Mouse (Mus musculus): Measurements from ENCODE around the gene I0C0044D17Rik. TPM values are rescaled to one million over a fixed set of nuclear protein-coding genes. Genes with fewer than 3 reads are reported as not detected.

The I0C0044D17Rik gene
- polyA plus RNA-seq, 1 experiment from 2014 or later = not detected

- Histone ChIP-seq H3K36me3 (no peaks in the 10 kb centered on the region), H3K27me3 (no peaks in the 10 kb centered on the region), H3K4me1 (peaks cover 29% of the 10 kb centered on the region), H3K4me2 (replicated peaks) (no peak overlapping the region), H3K27ac (replicated peaks) (peak overlapping the region; percentile 55), H3K9me3 (replicated peaks) (no peaks in the 10 kb centered on the region), H3K4me3 (replicated peaks) (no peak overlapping the region), H3K9ac (no peak overlapping the region)
- 46% methylated on average over 11 of the region's 11 CpGs for WGBS
- 0 out of 2 replicates have a peak, but pooled peaks have one; percentile 50 for ATAC-seq (ENCODE audit: insufficient number of reproducible peaks, low FRiP score, low TSS enrichment, low read depth)
Measured at GRCm38 (mm10) chr4:98796591-98797341, 26.9 kb downstream of the I0C0044D17Rik start.

DNA sequence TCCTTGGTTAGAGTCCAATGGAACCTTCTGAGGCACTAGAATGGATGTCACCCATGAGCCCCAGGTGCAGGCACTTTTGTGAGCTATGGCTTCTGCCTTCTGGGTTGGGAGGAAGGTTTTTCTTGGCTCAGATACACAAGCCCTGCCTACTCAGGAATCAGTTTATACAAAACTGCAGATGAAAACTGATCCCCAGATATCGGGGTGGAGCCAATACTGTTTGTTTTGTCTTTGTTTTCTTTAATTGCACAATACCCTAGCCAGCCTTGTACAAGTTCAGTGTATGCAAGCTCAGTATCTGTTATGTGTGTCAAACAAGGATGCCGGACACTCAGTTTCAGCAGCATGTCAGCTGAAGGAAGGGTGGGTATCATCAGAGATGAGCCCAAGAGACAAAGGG lies 28.4 kb downstream of the I0C0044D17Rik start:
- Histone ChIP-seq H3K4me3 (replicated peaks) (no peak overlapping the region), H3K36me3 (no peaks in the 10 kb centered on the region), H3K9ac (no peak overlapping the region), H3K27ac (replicated peaks) (no peak overlapping the region), H3K4me2 (replicated peaks) (no peak overlapping the region), H3K27me3 (no peaks in the 10 kb centered on the region), H3K9me3 (replicated peaks) (no peaks in the 10 kb centered on the region), H3K4me1 (peaks cover 23% of the 10 kb centered on the region)
- no peak for ATAC-seq (ENCODE audit: insufficient number of reproducible peaks, low FRiP score, low TSS enrichment, low read depth)
- WGBS = 77% methylated on average over 2 of the region's 2 CpGs

- Histone ChIP-seq H3K27ac (replicated peaks) (no peak overlapping the region), H3K9me3 (replicated peaks) (no peaks in the 10 kb centered on the region), H3K36me3 (no peaks in the 10 kb centered on the region), H3K4me2 (replicated peaks) (no peak overlapping the region), H3K27me3 (no peaks in the 10 kb centered on the region), H3K9ac (no peak overlapping the region), H3K4me1 (peaks cover 40% of the 10 kb centered on the region), H3K4me3 (replicated peaks) (no peak overlapping the region)
- 89% methylated on average over 9 of the region's 9 CpGs for WGBS
- ATAC-seq (ENCODE audit: insufficient number of reproducible peaks, low FRiP score, low TSS enrichment, low read depth) = no peak
Measured at GRCm38 (mm10) chr4:98793486-98793885, 30.2 kb downstream of the I0C0044D17Rik start.

- Histone ChIP-seq H3K9me3 (replicated peaks) (no peaks in the 10 kb centered on the region), H3K27ac (replicated peaks) (no peak overlapping the region), H3K4me1 (peaks cover 24% of the 10 kb centered on the region), H3K27me3 (no peaks in the 10 kb centered on the region), H3K4me2 (replicated peaks) (no peak overlapping the region), H3K9ac (no peak overlapping the region), H3K4me3 (replicated peaks) (no peak overlapping the region), H3K36me3 (no peaks in the 10 kb centered on the region)
- no peak for ATAC-seq (ENCODE audit: insufficient number of reproducible peaks, low FRiP score, low TSS enrichment, low read depth)
- 61% methylated on average over 1 of the region's 1 CpGs for WGBS
Measured at GRCm38 (mm10) chr4:98790721-98791120, 32.9 kb downstream of the I0C0044D17Rik start.

GRCm38 (mm10) chr4:98789861-98790311 lies 33.8 kb downstream of the I0C0044D17Rik start:
- Histone ChIP-seq H3K27ac (replicated peaks) (peak overlapping the region; percentile 72), H3K9me3 (replicated peaks) (no peaks in the 10 kb centered on the region), H3K4me3 (replicated peaks) (peak overlapping the region; percentile 22), H3K9ac (no peak overlapping the region), H3K27me3 (no peaks in the 10 kb centered on the region), H3K4me1 (peaks cover 24% of the 10 kb centered on the region), H3K36me3 (no peaks in the 10 kb centered on the region), H3K4me2 (replicated peaks) (peak overlapping the region; percentile 40)
- WGBS = 5% methylated on average over 10 of the region's 10 CpGs
- ATAC-seq (ENCODE audit: insufficient number of reproducible peaks, low FRiP score, low TSS enrichment, low read depth) = no peak

DNA sequence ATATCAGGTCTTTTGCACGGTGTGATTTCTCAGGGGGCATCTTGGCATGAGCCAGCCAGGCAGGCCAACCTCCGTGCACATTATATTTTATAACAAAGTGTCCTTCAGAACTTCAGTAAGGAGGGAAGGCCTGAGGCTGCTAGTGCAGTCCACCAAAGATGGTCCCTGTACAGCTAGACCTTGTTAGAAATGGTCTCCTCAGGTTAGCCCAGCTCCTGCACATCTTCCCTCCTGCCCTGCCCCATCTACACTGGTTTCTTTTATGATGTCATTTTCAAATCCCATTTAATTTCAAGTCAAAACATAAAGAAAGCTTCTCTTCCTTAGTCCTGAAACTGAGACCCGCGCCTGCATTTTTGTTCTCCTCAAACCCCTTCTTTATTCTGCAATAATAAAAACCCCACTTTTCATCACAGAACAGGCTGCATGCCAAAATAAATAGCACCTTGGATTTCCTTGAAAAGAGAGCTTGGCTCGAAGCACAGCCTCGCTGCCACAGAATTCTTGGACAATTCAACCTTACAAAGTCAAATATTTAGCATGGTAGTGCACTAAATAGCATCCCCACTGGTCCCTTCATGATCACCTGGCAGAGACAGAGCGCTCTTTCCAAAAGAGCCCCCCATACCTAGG lies 34.4 kb downstream of the I0C0044D17Rik start:
- no peak for ATAC-seq (ENCODE audit: insufficient number of reproducible peaks, low FRiP score, low TSS enrichment, low read depth)
- H3K9me3 ChIP-seq (replicated peaks) = no peaks in the 10 kb centered on the region
- no peaks in the 10 kb centered on the region for H3K27me3 ChIP-seq
- no peaks in the 10 kb centered on the region for H3K36me3 ChIP-seq
- peaks cover 24% of the 10 kb centered on the region for H3K4me1 ChIP-seq
- H3K27ac ChIP-seq (replicated peaks) = peak overlapping the region; percentile 72
- WGBS = 47% methylated on average over 7 of the region's 7 CpGs
- no peak overlapping the region for H3K9ac ChIP-seq
- H3K4me3 ChIP-seq (replicated peaks) = peak overlapping the region; percentile 22
- peak overlapping the region; percentile 40 for H3K4me2 ChIP-seq (replicated peaks)

- H3K27ac ChIP-seq (replicated peaks) = no peak overlapping the region
- H3K4me3 ChIP-seq (replicated peaks) = no peak overlapping the region
- WGBS = 51% methylated on average over 3 of the region's 3 CpGs
- H3K36me3 ChIP-seq = peaks cover 2% of the 10 kb centered on the region; the same call in 1 of the 2 replicates
- no peaks in the 10 kb centered on the region for H3K27me3 ChIP-seq
- no peak overlapping the region for H3K9ac ChIP-seq
- no peak for ATAC-seq (ENCODE audit: insufficient number of reproducible peaks, low FRiP score, low TSS enrichment, low read depth)
- peaks cover 24% of the 10 kb centered on the region for H3K4me1 ChIP-seq
- H3K9me3 ChIP-seq (replicated peaks) = no peaks in the 10 kb centered on the region
- no peak overlapping the region for H3K4me2 ChIP-seq (replicated peaks)
Measured at GRCm38 (mm10) chr4:98786281-98786680, 37.4 kb downstream of the I0C0044D17Rik start.

- no peak for ATAC-seq (ENCODE audit: insufficient number of reproducible peaks, low FRiP score, low TSS enrichment, low read depth)
- peaks cover 23% of the 10 kb centered on the region for H3K4me1 ChIP-seq
- no peak overlapping the region for H3K9ac ChIP-seq
- H3K36me3 ChIP-seq = peaks cover 2% of the 10 kb centered on the region; the same call in 1 of the 2 replicates
- WGBS = 49% methylated on average over 8 of the region's 8 CpGs
- H3K9me3 ChIP-seq (replicated peaks) = no peaks in the 10 kb centered on the region
- no peak overlapping the region for H3K4me3 ChIP-seq (replicated peaks)
- H3K27ac ChIP-seq (replicated peaks) = no peak overlapping the region
- H3K27me3 ChIP-seq = no peaks in the 10 kb centered on the region
- H3K4me2 ChIP-seq (replicated peaks) = no peak overlapping the region
Measured at GRCm38 (mm10) chr4:98785851-98786250, 37.8 kb downstream of the I0C0044D17Rik start.

DNA sequence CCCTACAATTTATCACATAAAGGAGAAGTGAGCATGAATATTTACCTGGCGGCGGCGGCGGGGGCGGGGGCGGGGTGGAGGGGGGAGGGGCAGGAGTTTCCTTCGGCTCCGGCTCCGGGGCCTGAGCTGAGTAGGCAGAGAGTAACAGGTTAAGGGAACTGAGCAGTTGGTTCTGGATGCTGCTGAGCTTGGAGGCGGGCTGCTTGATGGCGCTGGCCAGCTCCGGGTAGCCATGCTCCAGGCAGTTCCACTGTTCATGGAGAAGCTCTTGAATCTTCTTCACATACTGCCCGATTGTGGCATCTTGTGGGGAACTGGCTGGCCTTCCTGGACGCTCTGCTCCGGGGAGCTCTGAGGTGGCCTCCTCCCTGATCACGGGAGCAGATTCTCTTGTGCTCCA lies 45.4 kb downstream of the I0C0044D17Rik start:
- 20% methylated on average over 16 of the region's 16 CpGs for WGBS
- Histone ChIP-seq H3K27ac (replicated peaks) (no peak overlapping the region), H3K9me3 (replicated peaks) (no peaks in the 10 kb centered on the region), H3K4me2 (replicated peaks) (0 out of 2 replicates have a peak overlapping the region, but pooled peaks have one; percentile 10), H3K4me1 (peaks cover 33% of the 10 kb centered on the region), H3K27me3 (peaks cover 3% of the 10 kb centered on the region; the same call in 1 of the 2 replicates), H3K36me3 (no peaks in the 10 kb centered on the region; the same call in 1 of the 2 replicates), H3K9ac (no peak overlapping the region), H3K4me3 (replicated peaks) (no peak overlapping the region)
- no peak for ATAC-seq (ENCODE audit: insufficient number of reproducible peaks, low FRiP score, low TSS enrichment, low read depth)

GRCm38 (mm10) chr4:98777464-98777863 lies 46.2 kb downstream of the I0C0044D17Rik start:
- no peak for ATAC-seq (ENCODE audit: insufficient number of reproducible peaks, low FRiP score, low TSS enrichment, low read depth)
- no peak overlapping the region for H3K4me3 ChIP-seq (replicated peaks)
- H3K36me3 ChIP-seq = no peaks in the 10 kb centered on the region
- WGBS = 71% methylated on average over 6 of the region's 6 CpGs
- no peak overlapping the region for H3K4me2 ChIP-seq (replicated peaks)
- peaks cover 3% of the 10 kb centered on the region; the same call in 1 of the 2 replicates for H3K27me3 ChIP-seq
- H3K4me1 ChIP-seq = peaks cover 33% of the 10 kb centered on the region
- no peak overlapping the region for H3K9ac ChIP-seq
- 0 out of 2 replicates have a peak overlapping the region, but pooled peaks have one; percentile 12 for H3K27ac ChIP-seq (replicated peaks)
- no peaks in the 10 kb centered on the region for H3K9me3 ChIP-seq (replicated peaks)

DNA sequence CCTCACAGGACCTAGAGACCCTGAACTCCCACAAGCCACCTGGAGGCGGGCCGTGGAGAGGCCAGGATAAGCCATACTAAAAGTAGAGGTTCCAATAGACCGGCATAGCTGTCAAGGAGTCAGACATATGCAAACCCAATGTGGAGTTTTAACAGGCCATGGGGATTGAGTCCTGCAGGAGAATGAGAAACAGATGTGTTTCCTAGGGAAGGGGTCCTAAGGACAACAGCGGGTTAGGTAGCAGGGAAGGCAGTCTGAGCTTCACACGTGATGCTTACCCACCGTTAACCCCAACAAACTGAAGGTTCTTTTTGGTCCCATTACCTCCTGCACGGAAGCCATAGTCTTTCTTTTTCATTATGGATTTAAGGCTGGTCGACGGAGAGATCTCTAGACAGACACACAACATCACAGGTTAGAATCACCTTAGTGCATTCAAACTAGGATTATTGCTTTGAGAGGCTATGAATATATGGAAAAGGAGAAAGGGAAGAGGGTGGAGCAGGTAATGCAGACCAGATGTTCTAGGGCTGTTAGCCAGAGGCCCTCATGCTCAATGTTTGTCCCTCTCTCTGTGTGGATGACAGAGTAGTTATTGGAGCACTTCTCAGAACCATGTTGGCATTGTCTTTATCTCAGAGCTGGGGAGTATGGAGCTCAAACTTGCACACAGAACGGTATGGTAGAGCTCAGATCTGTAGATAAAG lies 46.8 kb downstream of the I0C0044D17Rik start:
- H3K9me3 ChIP-seq (replicated peaks) = no peaks in the 10 kb centered on the region
- H3K27ac ChIP-seq (replicated peaks) = no peak overlapping the region
- H3K9ac ChIP-seq = no peak overlapping the region
- peaks cover 33% of the 10 kb centered on the region for H3K4me1 ChIP-seq
- ATAC-seq (ENCODE audit: insufficient number of reproducible peaks, low FRiP score, low TSS enrichment, low read depth) = no peak
- peaks cover 3% of the 10 kb centered on the region; the same call in 1 of the 2 replicates for H3K27me3 ChIP-seq
- H3K4me3 ChIP-seq (replicated peaks) = no peak overlapping the region
- WGBS = 36% methylated on average over 10 of the region's 10 CpGs
- no peaks in the 10 kb centered on the region for H3K36me3 ChIP-seq
- no peak overlapping the region for H3K4me2 ChIP-seq (replicated peaks)

Data from embryonic facial prominence, embryonic 15.5 days (tissue).